Mouse (Mus musculus) kidney, postnatal 36 days (tissue): Measurements from ENCODE around the gene Grk1.
A peak's percentile ranks its signal among the peaks of the same experiment; 100 is the strongest.

ENCODE experiments used
- DNase-seq, 2 experiments: peaks; one replicate each; pipeline ENCODE4 v3.0.0; 2021 to 2022; ENCODE audit warnings: mixed read lengths in 2 of 2

Gene Grk1

DNA sequence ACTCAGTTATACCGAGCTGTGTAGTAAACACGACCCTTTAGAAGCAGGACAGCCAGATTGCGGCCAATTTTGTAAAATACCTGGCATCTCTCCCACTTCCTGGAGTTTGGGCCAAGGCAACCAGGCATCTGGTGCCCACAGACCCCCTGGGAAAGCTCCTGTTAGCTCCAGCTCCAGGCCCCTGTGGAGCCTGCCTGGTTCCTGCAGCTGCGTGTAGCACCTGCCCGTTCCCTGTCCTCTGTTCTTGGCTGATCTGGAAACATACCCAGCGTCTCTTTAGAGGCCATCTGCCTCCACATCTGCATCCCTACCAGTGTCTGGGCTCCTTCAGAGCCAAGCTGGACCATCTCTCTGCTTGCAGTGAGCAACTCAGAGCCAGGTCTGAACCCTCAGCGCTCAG is 25.5 kb downstream of the Grk1 start:
- peak in 1 of 2 experiments; percentile 11 for DNase-seq

DNA sequence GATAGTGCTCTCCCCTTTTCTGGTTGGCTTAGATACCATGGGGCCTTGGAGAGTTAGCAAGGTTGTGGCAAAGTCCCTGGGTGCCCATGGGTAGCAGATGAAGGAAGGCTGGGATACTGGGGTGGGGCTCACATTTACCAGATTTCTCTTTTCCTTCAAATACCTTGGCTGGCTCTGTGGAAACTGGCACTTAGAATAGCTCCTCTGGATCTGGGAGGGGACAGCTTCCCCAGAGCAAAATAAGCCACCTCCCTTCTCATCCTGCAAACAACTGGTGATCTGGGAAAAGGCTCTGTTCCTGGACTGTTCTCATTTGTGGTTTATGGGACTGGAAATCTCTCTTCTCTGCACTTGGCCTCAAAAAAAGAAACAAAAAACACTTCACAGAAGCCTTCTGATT is 26.0 kb downstream of the Grk1 start:
- peak; percentile 12 to 32 for DNase-seq

GRCm38 (mm10) chr8:13433130-13433529 is 28.2 kb downstream of the Grk1 start:
- no peak for DNase-seq

DNA sequence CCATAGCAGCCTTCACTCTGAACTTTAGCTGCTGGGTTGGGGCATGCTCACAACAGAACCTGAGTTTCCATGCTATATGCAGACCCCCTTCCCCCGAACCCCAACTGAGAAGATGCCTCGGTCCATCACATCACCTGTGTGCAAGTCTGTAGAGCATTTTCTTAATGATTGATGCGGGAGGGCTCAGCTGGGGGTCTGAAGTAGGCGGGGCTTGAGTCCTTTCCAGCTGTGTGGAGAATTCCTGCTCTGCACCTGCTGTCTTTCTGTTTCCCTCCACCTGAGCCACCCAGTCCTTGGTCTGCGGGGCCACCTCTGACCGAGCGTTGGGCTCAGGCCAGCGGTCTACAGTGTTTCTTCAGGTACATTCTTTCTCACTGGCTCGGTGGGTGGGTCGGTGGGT is 30.0 kb downstream of the Grk1 start, which contains the start of gene Tmem255b:
TSS of gene Tmem255b (plus strand) at position 301 of the 400 bp plus-strand sequence.
- peak in 1 of 2 experiments; percentile 12 for DNase-seq

GRCm38 (mm10) chr8:13436052-13436451 is 31.2 kb downstream of the Grk1 start:
- peak in 1 of 2 experiments; percentile 19 for DNase-seq

- no peak for DNase-seq
These were observed 32.6 kb downstream of the Grk1 start for GRCm38 (mm10) chr8:13437531-13437930.

- DNase-seq = no peak
These were observed 37.3 kb downstream of the Grk1 start for GRCm38 (mm10) chr8:13442152-13442551.

GRCm38 (mm10) chr8:13446456-13446855 is 41.6 kb downstream of the Grk1 start:
- DNase-seq = no peak

- peak in 1 of 2 experiments; percentile 70 for DNase-seq
These were observed 43.3 kb downstream of the Grk1 start for GRCm38 (mm10) chr8:13448145-13448544.

GRCm38 (mm10) chr8:13451747-13452277 is 46.9 kb downstream of the Grk1 start:
- no peak for DNase-seq

DNA sequence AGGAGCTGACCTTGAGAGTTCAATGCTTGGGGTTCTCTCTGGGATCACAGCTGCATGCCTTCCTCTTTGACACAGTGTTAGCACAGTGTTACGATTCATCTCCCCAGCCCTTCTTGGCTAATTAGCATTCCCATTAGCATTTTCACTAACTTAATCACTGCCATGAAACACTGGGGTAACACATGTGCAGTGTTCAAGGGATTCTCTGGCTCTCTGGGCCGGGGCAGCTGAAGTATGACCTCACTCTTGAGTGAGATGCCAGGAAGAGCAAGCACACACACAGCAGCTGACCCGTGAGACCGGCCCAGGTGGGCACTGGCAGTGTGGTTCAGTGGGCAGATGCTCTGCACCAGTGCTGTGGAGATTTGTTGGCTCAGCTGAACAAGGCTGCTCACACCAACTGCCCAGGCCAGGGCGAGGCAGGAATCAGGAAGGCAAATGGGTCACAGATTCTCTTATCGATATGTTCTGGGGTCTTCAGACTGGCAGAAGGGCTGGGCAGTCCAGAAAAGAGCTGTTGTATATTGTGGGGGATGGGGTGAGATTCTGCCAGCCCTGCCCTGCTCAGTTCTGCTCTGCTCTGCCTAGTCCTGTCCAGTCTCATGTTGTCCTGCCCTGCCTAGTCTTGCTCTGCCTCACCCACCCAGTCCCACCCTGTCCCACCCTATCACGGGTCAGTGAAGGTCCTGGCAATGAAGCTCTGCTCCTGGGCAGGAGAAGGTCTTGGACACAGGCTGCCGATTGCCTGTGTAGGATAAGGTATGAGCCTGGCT is 49.6 kb downstream of the Grk1 start:
- DNase-seq = no peak

DNA sequence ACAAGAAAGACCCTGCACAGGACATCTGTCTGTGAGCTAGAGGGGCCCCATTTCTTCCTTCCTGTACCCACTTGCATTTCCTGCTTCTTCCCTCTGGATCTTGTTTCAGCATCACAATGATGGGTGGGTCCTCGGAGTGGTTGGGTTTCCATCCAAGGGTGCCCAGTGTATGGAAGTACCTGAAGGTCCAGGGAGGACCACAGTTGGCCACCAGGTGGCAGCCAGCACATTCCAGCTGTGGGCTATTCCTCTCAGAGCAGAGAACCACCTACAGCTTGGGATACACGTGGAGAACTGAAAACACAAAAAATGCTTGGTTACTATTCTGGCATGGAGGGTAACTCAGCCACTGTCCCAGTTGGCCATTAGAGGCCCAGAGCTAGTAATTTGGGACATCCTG is 50.4 kb downstream of the Grk1 start:
- peak; percentile 79 to 90 for DNase-seq

GRCm38 (mm10) chr8:13459431-13459830 is 54.5 kb downstream of the Grk1 start:
- no peak for DNase-seq

- DNase-seq = peak; percentile 60 to 70
These were observed 56.3 kb downstream of the Grk1 start for GRCm38 (mm10) chr8:13461085-13461765.

GRCm38 (mm10) chr8:13461843-13462242 is 57.0 kb downstream of the Grk1 start:
- DNase-seq = peak; percentile 75 to 90

DNA sequence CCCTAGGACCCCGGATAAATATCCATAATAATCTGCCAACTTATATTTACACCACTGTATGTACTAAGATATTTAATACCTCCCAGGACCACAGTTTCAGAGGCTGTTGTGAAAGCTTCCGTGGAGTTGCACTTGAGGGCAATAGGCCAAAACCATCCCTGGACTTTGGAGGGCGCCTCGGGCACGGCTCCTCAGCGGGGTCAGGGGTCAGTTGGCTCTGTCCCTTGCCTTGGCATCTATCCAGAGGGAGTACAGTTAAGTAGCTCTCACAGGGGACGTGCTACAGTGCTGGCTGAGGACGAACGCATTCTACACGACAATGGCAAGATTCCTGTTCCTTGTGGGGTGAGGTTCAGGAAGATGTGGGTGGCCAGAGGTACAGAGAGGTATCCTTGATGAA is 57.5 kb downstream of the Grk1 start:
- peak; percentile 95 to 96 for DNase-seq

DNA sequence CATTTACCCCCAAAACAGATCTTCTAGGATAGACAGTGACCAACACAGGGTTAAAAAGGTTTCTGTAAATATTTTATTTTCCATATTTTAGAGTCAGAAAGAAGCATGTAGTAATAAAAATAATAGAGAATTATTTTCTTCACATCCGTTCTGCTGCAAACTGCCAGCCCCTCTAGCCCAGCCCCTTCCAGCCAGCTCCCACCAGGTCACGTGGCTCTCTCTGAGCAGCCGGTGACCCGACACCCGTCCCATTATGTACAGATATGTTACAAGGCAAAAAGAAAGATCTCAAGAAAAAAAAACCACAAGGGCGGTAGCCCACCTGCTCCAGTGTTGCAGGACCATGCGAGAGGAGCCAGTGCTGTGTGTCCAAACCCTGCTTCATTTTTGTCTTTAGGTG is 60.4 kb downstream of the Grk1 start:
- peak; percentile 12 to 35 for DNase-seq

DNA sequence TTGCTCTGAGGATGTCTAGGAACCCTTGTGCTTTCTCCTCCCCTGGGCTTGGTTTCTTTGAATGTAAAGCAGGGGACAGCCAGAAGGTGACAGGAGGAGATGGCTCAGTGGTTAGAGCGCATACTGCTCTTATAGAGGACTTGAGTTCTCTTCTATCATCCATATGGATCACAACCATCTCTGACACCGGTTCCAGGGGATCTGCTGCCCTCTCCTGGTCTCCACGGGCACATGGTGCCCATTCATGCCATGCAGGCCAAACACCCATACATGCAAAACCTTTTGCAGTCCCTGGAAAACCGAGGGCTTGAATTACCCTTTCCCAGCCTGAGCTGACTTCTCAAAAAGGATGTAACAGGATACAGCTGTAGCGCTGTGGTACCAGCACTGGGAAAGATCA is 62.1 kb downstream of the Grk1 start:
- peak; percentile 25 to 51 for DNase-seq

DNA sequence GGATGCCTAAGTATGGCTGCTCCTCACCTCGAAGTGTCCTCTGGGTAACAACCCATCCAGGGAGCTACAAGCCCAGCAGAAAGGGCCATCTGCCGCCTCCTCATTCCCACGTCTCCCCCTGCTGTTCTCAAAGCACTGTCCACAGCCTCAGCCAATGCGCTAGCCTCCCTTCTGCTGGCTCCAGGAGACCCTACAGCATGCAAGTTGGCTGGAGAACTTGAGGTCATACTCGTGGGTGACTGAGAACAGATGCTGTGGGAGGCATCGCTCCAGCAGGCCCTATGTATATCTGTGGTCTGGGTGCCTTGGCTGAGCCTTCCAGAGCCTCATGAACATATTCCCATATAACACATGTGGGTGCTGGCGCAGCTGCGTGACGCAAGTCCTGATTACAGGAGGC is 63.9 kb downstream of the Grk1 start:
- DNase-seq = no peak

DNA sequence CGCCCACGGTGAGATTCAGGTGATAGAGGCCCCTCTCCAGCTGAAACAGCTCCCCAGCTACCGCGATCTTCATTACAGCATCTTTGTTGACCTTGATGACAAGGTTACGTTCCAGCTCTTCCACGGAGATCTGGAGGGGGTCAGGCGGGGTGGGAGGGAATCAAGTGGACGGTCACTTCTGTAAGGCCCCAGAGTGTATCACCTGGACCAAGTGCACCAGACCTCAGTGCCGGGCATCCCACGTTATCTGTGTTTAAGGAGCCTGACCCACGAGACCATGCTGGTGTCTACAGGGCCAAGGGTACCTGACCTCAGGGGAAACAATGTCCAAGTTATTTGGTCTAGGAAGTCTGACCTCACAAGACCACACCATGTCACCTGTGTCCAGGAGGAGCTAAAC is 66.6 kb downstream of the Grk1 start:
- DNase-seq = no peak
